Mouse (Mus musculus) embryonic fibroblast, embryonic 13.5 days (primary cell): Measurements from ENCODE around the gene Ptov1.
"Not testable (repeated sequence)": the region's sequence is repeated elsewhere in the genome, so short reads cannot be mapped to it uniquely, and the experiment has no call there.

Experiments used
- CTCF ChIP-seq: IDR thresholded peaks from 2 replicates; pipeline ENCODE4 v1.5.1; 2011; ENCODE audit warnings: mild to moderate bottlenecking, control low read depth, low read length, moderate library complexity, borderline replicate concordance; ENCODE audit not compliant: insufficient read depth
- POLR2A ChIP-seq: IDR thresholded peaks from 2 replicates; pipeline ENCODE4 v1.6.1; 2011; ENCODE audit warnings: low read depth, mild to moderate bottlenecking, control low read depth, low read length, moderate library complexity

DNA sequence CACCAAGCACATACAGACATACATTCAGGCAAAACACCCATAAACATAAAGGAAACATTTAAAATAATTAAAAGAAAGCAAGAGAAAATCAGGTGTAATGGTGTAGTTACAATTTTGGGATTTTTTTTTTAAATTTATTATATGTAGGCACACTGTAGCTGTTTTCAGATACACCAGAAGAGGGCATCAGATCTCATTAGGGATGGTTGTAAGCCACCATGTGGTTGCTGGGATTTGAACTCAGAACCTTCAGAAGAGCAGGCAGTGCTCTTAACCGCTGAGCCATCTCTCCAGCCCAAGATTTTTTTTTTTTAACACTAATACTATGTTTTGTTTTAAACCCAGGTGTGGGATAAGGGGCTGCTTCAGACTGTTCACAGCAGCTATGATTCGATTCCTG, 2.2 kb upstream of the Ptov1 start:
- not testable (repeated sequence) for TF ChIP-seq POLR2A, CTCF
